Mouse (Mus musculus) lung, postnatal 25 days (tissue): ENCODE results near the gene Coq6.
"Not testable (repeated sequence)": the region's sequence is repeated elsewhere in the genome, so short reads cannot be mapped to it uniquely, and the experiment has no call there.

ENCODE experiments used
- DNase-seq: peaks from one replicate; pipeline ENCODE4 v3.0.0; 2022; ENCODE audit warnings: low spot score

The Coq6 gene

DNA sequence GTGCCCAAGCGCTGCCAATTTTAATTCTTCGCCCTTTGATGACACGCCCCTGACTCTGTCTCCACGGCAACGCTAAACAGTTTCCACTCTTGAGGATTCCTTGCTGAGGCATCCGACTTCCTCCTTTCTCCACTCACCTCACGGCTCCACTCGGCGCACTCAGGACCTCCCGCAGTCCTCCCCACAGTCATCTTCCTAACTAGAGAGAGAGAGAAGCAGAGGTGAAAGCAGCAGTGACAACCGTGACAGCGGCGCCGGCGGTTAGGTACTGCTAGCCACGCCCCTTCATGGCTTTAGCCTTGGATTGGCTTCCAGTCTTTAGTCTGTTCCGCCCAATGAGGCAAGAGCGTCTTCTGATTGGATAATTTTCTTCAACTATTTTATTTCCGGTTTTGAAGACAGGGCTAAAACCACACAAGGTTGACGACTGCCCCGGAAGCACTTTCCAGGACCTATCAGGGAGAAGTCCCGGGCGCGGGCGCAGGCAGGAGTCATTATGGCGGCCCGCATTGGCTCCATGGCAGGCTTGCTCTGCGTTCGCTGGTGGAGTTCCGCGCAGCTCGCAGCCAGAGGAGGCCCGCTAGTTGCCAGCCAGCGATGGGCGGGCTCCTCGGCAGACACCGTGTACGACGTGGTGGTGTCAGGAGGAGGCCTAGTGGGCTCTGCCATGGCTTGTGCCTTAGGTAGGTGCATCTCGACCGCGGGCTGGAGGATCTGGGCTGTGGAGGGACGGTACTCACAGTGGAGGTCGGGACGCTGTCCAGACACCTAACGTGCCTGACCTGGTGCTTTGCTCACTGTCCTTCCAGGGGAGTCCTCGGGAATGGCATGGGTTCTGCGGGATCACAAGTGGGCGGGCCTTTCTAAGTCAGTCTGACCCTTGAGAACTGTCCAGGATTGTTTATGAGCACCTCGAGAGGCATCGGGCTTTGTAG lies at the start of gene Coq6, which contains the start of gene Fam161b:
Coq6 (plus strand) TSS at position 103 of the 935 bp plus-strand sequence.
Fam161b (minus strand) TSS at position 279 of the 935 bp plus-strand sequence.
- DNase-seq: peak; percentile 98

DNA sequence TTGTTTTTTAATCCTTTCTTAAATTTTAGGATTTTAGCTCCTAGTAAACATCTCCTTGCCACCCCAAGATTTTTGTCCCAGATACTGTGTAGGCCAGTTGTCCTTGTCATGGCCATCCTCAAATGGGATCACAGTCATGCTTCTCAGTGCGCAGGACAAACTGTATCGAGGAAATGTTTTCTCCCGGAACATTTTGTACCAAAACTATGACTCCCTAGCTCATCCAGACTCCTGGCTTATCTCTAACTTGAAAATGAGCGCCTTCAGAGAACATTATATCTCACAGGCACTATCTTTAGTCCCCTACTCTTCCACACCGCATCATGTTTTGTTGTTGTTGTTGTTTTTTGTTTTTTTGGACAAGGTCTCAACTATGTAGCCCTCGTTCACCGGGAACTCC lies 45.5 kb upstream of the Coq6 start:
- DNase-seq: peak; percentile 14

DNA sequence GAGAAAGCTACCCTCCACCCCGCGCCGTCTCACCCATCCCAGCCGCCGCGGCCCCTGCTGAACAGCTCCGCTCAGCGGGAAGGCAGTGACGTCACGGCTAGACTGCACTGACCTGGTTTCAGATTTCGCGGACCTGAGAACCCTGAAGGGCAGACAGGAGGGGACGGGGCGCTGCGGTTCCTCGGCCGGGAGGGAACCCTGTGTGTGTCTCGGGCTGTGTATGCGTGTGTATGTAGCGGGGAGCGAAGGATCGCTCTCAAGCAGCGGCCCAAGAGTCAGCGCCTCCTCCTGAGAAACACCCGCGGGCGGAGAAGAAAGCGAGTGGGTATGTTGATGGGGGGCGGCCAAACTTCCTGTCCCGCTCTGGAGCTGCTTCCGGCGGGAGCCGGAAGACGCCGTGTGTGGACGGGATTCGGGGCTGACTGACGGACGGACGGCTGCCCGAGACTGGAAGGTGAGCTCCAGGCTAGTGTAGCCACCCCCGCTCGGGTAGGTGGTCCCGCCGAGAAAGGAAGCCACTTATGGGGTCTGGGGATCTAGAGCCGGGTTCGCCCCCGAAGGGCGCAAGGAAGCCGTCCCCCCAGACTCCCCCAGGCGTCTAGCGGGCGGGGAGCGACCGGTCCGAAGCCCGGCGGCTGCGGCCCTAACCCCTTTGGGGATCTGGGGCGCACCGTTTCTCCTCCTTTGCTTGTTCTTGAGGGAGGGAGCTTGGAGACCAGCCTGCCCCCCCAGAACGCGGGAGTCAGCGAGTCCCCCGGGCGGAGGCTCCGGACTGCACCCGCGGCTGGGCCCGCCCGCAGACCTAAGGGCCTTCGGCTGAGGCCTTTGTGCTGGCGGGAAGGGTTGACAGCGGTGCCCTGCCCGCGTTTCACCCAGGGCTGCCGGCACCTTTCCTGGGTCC lies 44.5 kb upstream of the Coq6 start, which contains the start of gene Zfp410:
Zfp410 (plus strand) TSS at position 132 of the 901 bp plus-strand sequence.
- peak; percentile 87 for DNase-seq

DNA sequence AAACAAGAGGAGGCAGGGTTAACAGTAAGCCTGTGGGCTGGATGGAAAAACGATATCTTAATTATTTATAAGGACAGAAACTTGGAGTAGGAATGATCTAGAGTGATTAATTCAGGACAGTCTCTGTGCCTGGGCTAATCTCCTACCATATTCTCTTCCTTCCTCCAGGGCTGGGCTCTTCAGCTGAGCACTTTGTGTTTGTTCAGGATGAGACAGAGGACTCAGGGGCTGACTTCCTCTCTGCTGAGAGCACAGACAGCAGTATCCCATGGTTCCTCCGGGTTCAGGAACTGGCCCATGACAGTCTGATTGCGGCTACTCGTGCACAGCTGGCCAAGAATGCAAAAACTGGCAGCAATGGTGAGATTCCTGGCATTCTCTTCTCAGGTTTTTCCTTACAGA lies 34.3 kb upstream of the Coq6 start:
- peak; percentile 24 for DNase-seq

DNA sequence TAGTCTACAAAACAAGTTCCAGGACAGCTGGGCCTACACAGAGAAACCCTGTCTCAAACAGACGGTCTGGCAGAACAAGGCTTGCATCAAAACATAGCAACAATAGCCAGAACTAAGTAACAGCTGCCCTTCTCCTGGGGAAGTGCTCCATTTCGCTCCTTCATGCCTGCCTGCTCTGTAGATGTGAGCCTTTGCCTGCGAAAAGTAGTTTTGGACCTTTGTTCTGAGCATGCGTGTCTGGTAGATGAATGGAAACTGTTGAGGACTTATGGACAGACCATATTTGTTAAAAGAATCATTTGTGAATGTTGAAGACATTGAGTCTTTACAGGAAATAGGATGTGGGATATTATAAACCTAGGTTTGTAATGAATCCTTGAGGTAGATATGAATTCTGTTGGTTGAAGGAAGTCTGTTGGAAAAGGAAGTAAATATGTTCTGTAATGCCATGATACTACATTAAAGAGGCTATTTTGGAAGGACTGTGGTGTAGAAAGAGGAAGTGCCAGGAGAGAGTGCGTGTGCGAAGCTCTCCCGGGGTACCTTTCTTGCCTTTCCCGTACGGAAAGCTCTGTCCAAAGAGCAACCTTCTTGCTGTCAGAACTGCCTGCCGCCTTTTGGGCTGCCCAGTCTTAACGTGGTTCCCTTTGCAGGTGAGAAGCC lies 24.4 kb upstream of the Coq6 start:
- no peak for DNase-seq

DNA sequence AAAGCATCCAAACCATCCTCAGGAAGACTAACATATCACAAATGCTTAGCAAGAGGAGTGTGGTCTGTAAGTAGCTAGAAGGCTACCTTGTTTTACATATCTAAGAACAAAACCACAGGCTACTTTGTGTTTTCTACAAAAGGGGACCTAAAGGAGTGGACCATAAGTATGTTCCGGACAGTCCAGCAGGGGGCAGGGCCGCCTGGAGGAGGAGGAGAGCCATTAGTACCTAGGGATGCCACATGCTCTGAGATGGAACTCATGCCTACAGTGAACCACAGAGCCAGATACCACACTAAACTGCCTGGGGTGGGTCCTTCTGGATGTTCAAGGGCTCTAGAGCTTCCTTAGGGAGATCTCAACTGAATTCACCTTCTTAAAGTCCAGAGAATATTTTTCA lies 14.3 kb upstream of the Coq6 start:
- peak; percentile 8 for DNase-seq

DNA sequence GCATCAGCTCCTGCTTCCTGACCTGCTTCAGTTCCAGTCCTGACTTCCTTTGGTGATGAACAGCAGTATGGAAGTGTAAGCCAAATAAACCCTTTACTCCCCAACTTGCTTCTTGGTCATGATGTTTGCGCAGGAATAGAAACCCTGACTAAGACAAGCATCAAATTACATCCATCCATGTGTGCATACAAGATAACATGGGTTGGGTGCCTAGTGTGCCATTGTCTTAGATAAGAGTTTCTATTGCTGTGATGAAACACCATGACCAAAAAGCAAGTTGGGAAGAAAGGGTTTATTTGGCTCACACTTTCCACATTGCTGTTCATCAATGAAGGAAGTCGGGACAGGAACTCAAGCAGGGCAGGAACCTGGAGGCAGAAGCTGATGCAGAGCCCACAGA lies 2.8 kb upstream of the Coq6 start:
- DNase-seq: not testable (repeated sequence)

DNA sequence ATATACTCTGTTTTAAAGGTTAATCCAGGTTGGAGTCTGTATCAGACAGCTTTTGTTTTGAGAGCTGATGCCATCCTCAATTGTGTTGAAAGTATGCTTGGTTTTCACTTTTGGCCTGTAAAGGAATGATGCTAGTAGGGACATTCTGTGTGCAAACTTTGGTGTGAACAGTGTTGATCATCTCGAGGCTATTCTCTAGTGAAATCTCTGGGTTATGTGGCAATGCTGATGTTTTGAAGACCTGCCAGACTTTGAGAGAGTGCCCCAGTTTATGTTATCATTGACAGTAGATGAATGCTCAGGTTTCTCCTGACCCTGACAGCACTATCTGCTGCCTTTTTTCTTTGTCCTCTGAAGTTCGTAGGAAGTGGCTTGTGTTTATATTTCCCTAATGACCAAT lies 1.4 kb downstream of the Coq6 start:
- no peak for DNase-seq

DNA sequence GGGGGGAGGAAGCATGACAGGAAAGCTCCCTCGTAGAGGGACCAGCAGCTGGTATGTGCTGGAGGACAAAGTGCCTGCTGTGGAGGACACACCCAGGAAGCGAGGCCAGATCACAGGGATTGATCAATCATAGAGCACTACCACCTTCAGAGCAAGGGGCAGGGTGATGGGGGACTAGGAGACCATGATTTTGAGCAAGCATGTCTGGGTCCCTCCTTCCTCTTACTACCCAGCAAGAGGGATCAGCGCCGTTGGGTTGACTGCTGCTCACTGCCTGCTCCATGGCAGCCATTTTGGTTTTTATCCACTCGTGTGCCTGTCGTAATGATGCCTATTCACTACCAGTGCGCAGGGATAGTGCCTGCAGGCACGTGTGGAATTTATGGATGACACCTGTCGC lies 2.8 kb downstream of the Coq6 start:
- no peak for DNase-seq

DNA sequence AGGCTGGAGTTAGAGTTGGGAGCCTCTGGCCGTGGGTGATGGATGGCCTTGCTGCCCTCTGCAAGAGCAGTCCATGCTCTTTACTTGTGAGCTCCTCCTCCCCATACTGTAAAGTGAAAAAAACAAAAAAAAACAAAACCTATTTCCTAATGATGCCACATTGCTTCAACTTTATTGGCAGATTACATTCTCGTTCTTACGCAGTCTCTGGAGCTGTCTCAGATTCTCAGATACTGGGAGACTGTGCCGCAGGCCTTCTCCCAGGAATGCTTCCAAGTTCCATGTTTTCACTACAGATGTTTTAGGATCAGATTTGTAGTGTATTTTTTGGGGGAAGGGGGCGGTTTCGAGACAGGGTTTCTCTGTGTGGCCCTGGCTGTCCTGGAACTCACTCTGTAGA lies 3.7 kb downstream of the Coq6 start:
- DNase-seq: no peak

DNA sequence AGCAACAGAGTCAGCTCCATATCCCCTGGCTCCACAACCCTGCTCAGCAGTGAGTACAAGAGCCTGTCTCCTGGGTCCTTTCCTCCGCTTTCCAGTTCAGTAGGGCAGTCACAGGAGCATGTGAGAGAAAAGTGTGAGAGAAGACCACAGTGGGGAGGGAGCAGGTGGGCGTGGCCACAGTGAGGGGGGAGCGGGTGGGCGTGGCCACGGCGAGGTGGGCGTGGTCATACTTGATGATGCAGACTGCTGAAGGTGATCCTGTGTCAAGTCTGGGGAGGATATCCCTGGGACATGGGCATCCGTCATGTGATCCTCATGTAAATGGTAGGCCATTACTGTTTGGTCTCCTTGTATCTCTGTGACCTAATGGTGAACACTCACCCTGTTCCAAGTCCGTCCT lies 5.5 kb downstream of the Coq6 start:
- DNase-seq: no peak

DNA sequence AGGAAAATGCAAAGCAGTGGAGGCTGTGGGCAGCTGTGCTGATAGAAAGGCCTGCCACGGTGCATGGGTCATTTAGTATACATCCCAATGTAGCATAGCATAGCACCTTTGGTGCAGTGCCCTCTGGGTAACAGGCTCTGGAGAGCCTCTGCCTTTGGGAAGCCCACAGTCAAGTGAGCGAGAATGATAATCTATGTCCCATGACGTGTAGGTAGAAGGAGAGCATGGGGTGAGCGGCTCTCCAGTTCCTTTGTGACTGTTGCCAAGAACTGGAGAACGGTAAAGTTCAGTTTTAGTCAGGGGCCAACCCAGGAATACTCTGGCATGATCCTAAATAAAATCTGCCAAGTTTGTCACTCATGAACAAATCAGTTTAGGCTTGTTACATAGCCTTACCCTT lies 10.2 kb downstream of the Coq6 start:
- no peak for DNase-seq

DNA sequence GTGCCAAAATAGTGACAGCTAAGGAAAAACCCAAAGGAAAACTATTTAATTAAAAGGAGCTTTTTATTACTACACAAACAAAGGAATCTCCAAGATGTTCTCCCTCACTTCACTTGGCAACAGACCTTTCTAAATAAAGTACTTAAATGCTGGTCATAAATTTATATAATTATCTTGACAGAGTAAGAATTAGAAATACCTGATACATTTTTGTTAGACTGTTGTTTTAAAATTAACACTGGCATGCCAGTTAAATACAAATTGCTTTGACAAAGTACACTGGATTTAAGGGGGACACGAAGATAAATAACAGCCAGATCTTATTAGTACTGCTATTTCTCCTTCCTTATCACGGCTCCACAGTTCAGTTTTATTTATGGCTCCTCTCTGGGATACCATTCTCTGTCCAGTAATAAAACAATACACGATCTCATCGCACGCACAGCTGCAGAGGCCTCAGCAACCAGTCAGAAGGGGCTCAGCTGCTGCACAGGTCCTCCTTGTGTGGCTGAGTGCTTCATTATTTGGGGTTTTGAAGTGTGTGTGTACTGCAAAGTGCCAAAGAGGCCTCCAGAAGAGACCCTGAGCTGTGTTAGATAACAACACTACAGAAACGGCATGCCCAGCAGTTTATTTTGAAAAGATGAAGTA lies 12.5 kb downstream of the Coq6 start:
- no peak for DNase-seq

DNA sequence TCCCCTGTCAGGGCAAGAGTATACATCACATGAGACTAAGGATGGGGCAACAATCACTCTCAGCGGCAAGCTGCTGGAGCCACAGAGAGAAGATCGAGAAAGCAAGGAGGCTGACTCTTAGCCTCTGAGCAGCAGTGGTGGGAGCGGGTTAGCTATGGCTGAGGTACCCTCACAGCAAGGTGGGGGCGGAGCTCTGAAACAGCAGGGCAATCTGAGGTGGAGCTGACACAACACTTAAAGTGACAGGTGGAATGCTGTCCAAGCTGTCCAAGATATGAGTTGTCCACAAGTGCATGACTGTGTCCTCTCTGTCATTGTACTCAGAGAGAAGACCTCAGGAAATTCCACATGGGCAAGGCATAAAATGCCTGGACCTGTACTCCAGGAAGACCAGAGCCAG lies 20.9 kb downstream of the Coq6 start:
- DNase-seq: no peak

DNA sequence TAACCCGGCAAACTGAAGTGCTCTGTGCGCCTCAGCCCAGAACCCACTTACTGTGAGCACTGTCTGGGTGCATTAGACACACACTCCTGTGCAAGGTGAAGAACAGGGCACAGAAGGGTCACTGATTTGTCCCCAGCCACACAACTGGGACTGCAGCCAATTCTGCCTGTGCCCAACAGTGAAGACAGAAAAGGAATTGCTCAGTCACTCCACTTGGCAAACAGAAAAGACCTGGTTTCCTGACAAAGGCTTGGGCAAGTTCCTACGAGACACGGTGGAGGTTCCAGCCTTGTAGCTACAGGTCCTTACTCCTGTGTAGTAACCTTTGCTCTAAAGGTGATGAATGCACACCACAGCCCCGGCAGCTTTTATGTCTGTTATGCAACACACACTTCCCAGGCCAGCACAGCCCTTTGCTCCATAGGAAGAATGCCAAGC lies 23.2 kb downstream of the Coq6 start:
- DNase-seq: peak; percentile 72

DNA sequence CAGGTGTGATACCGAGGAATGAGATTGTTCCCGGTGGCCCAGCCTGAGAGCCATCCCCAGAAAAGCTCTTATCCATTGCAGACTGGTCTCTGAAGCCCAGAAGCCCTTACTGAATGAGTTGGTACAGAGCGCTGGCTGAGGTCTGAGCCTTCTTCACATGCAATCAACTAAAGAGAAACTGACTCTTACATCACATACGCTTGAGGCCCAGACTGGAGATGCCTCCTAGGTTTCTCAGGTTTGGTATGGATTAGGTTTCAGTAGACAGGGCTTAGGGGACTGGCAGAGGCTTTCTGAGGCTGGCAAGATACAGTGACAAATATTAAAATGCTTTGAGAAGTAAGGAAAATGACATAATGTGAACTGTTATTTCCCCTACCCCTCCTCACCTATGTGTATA lies 24.0 kb downstream of the Coq6 start:
- DNase-seq: no peak

DNA sequence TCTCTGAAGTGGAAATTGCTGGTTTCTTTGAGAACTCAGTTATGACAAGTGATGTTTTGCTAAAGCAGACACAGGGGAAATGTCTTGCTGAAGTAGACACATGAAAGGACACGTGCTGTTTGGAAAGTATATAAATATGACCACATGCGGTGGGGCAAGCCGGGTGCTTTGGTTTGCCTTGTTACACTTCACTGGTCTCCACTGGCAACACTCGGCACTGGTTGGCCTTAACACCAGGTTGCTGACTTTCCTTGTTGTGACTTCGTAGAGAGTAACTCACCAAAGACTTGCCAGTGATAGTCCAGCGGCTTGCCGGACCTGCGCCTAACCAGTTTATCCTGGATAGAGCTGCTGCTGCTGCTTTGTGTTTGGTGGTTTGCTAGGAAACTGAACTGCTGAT lies 26.6 kb downstream of the Coq6 start:
- DNase-seq: peak; percentile 27

DNA sequence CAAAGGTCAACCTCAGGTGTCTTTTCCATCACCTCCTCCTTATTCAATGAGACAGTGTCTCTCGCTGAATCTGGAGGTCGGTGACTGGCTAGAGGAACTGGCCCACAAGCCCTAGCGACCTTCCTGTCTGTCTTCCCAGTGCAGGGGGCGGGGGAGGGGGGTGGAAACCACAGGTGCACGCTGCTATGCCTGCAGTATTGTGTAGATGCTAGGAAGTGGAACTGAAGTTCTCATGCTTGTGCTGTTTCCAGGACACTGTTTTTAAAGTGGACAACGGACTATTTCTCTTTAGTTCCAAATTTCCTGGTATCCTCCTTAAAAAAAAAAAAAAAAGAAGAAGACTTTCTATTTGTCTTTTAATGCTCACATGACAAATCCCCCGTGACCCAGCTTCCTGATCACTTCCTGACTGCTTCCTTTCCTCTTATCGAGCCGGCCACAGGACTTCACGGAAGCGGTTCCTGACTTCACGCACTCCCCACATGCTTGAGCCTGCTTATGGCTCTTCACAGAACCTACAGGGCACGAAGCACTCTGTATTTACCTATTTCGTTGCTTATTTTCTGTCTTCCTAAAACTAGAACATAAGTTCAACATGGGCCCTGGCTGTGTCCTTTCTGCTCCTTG lies 27.4 kb downstream of the Coq6 start:
- DNase-seq: no peak

DNA sequence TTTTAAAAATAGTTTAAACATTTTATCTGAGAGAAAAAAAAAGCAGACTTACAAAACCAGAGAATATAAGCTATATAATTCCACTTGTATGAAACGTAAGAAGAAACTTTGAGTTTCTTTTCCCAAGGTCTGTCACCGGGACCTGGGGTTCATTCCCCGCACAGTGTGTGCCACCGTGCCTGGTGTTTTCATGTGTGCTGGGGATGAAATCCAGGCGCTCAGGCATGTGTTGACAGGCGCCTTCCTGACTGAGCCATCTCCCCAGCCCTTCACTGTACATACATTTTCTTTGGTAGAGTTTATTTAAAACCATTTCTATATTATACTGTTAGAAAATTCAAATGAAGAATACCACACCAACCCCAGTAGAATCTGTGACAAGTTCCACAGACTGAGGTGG lies 28.9 kb downstream of the Coq6 start:
- DNase-seq: no peak

DNA sequence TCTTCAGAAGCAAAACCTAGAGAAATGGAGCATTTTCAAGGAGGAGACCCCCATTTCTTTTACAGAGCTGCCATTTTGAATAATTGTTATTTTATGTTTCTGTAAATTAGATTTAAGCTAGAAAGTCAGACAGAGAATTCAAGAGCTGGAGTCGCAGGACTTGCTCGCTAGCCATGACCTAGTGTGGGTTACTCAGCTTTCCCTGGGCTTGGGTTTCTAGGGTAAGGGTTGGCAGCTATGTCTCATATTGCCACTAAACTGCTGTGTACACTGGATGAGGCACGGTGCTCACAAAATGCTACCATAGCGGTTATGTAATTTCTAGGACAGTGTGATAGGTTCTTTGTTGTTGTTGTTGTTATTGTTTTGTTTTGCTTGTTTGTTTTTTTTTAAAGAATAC lies 31.2 kb downstream of the Coq6 start:
- no peak for DNase-seq

DNA sequence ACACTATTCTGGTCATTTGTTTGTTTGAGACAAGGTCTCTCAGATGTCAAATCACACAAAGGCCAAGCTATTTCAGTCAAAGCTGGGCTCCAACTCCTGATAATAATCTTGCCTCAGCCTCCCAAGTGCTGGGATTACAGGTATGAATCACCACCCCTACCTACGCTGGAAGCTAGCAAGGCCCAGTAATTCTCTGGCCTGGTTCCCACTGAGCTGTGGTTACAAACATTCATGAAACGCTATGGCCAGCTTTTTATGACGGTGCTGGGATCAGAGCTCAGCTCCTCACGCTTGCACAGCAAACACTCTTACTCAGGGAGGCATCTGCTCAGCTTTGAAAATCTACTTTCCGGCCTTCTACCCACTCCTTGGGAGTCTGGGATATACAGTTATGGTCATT lies 32.4 kb downstream of the Coq6 start:
- DNase-seq: no peak
